Mouse (Mus musculus): ENCODE measurements at regions not wholly inside any gene's neighbourhood (a gene's known extent, or its start where the extent isn't known, plus 50 kb on each side); places are given as distances from the start of the nearest gene placed in this dataset.
A peak's percentile ranks its signal among the peaks of the same experiment; 100 is the strongest.

DNA sequence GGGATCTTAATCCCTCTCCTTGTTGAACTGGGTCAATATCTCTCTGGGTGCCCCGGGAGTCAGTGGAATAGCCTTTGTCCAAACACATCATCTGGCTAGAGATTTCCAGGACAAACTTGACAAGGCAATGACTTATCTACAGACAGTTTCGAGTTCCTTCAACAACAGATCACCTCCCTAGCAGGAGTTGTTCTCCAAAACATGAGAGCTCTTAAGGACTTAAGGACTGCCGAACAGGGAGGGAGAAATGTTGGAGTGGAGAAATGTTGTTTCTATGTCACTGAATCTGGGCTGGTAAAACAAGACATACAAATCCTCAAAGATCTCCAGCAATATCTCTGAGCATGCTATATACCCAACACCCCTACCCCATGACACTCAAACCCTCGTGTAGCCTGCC, 59.7 kb upstream of the Cox10 start:
- no peak for TF ChIP-seq POLR2A (IDR thresholded peaks at IDR 0.05; ENCODE audit: borderline replicate concordance, extremely low read depth, insufficient read depth, insufficient read length, poor library complexity, severe bottlenecking)
- no peak for TF ChIP-seq CTCF (IDR thresholded peaks at IDR 0.05; ENCODE audit: borderline replicate concordance, extremely low read depth, insufficient read depth, insufficient read length)
- DNase-seq (ENCODE audit: low read depth) = no peak

DNA sequence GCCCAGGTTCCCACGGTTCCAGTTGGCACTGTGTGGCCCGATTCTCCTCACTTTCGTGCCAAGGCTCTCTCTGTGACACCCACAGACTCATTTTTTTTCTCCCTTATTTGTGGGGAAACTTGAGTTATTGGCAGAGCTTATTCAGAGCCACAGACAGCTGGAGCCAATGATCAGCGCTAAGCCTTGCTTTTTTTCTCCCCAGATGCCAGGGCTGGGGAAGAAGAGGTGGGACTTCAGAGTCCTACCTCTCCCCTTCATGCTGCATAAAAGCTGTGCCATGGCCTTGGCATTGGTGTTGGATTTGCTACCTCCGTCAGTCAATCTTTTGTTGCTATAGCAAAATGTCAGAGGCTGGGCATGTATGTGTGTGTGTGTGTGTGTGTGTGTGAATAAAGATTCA, 56.5 kb upstream of the Cox10 start:
- no peak for TF ChIP-seq CTCF (IDR thresholded peaks at IDR 0.05; ENCODE audit: borderline replicate concordance, extremely low read depth, insufficient read depth, insufficient read length)
- no peak for TF ChIP-seq POLR2A (IDR thresholded peaks at IDR 0.05; ENCODE audit: borderline replicate concordance, extremely low read depth, insufficient read depth, insufficient read length, poor library complexity, severe bottlenecking)

DNA sequence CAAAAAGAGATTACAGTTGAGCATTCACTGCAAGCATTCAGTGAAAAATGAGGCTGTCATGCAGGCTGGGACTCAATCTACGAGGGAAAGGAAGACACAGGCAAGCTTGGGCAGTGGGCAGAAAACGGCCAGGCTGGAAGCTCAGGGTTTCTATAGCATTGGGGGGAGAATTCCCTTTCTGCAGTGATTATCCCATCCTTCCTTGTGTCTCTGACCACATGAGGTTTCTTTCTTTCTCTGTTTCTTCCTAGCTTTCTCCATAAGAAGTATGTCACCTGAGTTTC, 56.0 kb upstream of the Cox10 start:
- no peak for DNase-seq (ENCODE audit: low read depth)
- TF ChIP-seq POLR2A (IDR thresholded peaks at IDR 0.05; ENCODE audit: borderline replicate concordance, extremely low read depth, insufficient read depth, insufficient read length, poor library complexity, severe bottlenecking) (no peak), CTCF (IDR thresholded peaks at IDR 0.05; ENCODE audit: borderline replicate concordance, extremely low read depth, insufficient read depth, insufficient read length) (no peak)

More for the DNA sequence above, 56.5 kb upstream of the Cox10 start:
- peak; percentile 56 for DNase-seq (ENCODE audit: low read depth)

DNA sequence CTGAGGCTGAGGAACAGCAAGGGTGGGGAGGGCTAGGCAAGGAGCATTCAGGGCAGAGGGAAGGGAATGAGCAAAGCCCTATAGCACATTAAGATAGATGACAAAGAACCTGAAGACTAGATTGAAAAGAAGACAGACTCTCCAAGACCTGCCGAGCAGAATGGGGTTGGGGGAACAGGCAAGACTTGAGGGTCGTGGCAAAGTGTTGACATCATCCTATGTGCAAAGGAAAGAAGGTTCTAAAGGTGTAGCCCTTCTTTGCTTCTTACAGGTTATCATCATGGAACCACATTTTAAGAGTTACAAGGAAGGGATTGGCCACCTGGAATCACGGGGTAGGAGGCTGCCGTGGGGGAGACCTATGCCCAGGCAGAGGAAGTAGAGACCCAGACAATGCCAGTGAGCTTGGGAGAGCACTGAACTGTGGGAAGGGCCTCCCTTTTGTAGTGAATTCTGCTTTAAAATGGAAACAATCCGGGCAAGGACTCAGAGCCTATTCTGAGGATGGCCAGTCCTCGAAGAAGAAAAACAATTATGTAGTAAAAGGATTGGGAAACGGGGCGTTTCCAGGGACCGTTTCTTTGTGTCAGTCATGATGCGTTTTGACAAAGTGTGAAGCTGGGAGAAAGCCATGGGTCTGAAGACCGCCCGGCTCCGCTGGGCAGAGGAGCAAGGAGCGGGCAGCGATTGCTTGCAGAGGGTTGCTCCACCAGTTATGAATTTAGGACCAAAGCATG, 55.5 kb upstream of the Cox10 start:
- peak; percentile 77 for DNase-seq (ENCODE audit: low read depth)
- no peak for TF ChIP-seq CTCF (IDR thresholded peaks at IDR 0.05; ENCODE audit: borderline replicate concordance, extremely low read depth, insufficient read depth, insufficient read length)
- no peak for TF ChIP-seq POLR2A (IDR thresholded peaks at IDR 0.05; ENCODE audit: borderline replicate concordance, extremely low read depth, insufficient read depth, insufficient read length, poor library complexity, severe bottlenecking)

Data from brain, embryonic 14.5 days (tissue).